Mouse (Mus musculus) midbrain, embryonic 13.5 days (tissue): Measurements from ENCODE around the gene Baz2a. TPM values are rescaled to one million over a fixed set of nuclear protein-coding genes. Genes with fewer than 3 reads are reported as not detected.

Source experiments
- ATAC-seq: fragments of 200-750 bp; cut with Nextera tagmentation; 2 replicates; pipeline ENCODE4 v1.8.0; 2017; ENCODE audit warnings: mild to moderate bottlenecking, moderate TSS enrichment, moderate library complexity
- H3K27ac ChIP-seq: fragments of 300-500 bp; sonication (generic); 2 replicates; pipeline ENCODE4 v1.5.1; 2015; ENCODE audit warnings: inconsistent platforms, mild to moderate bottlenecking, moderate library complexity
- H3K27me3 ChIP-seq: fragments of 300-500 bp; sonication (generic); 2 replicates; pipeline ENCODE4 v1.6.1; 2015; ENCODE audit warnings: mild to moderate bottlenecking, inconsistent platforms
- H3K36me3 ChIP-seq: fragments of 300-500 bp; sonication (generic); 2 replicates; pipeline ENCODE4 v1.6.1; 2015; ENCODE audit warnings: mild to moderate bottlenecking, inconsistent platforms
- H3K4me1 ChIP-seq: fragments of 300-500 bp; sonication (generic); replicated peaks from 2 replicates; pipeline ENCODE4 v1.6.1; 2015; ENCODE audit warnings: inconsistent platforms
- H3K4me2 ChIP-seq: fragments of 300-500 bp; sonication (generic); replicated peaks from 2 replicates; pipeline ENCODE4 v1.6.1; 2015; ENCODE audit warnings: moderate library complexity, mild to moderate bottlenecking, inconsistent platforms
- H3K4me3 ChIP-seq: fragments of 300-500 bp; sonication (generic); replicated peaks from 2 replicates; pipeline ENCODE4 v1.5.1; 2015; ENCODE audit warnings: mild to moderate bottlenecking, inconsistent platforms
- H3K9ac ChIP-seq: fragments of 300-500 bp; sonication (generic); replicated peaks from 2 replicates; pipeline ENCODE4 v1.6.1; 2015; ENCODE audit warnings: mild to moderate bottlenecking, inconsistent platforms
- H3K9me3 ChIP-seq: fragments of 300-500 bp; sonication (generic); 2 replicates; pipeline ENCODE4 v1.6.1; 2016; ENCODE audit warnings: mild to moderate bottlenecking, inconsistent platforms
- WGBS: fragments of 180-500 bp; shearing (Covaris S2); methylation state at CpG from one replicate; pipeline ENCODE4 v1.1.7; 2015; 5-methylcytosine and 5-hydroxymethylcytosine counted together
- polyA plus RNA-seq: library from polyadenylated mRNA; unstranded; fragments of >200 nt; fragmentation: Nextera tagmentation; extraction: Ambion mirVana; gene quantifications from 2 replicates; pipeline ENCODE4 v1.2.1, GENCODE M21; 2015

Baz2a gene
- polyA plus RNA-seq, 1 experiment from 2014 or later: 13.8 TPM

- peaks cover 58% of the 10 kb centered on the region for H3K4me1 ChIP-seq
- H3K9me3 ChIP-seq: no peaks in the 10 kb centered on the region
- no peak overlapping the region for H3K27ac ChIP-seq
- H3K4me3 ChIP-seq: peak overlapping the region; percentile 71; the same call in 1 of the 2 replicates
- H3K4me2 ChIP-seq: peak overlapping the region; percentile 92
- no peak overlapping the region for H3K9ac ChIP-seq
- 18% methylated on average over 9 of the region's 9 CpGs for WGBS
- no peak for ATAC-seq
- H3K36me3 ChIP-seq: peaks cover 8% of the 10 kb centered on the region
- no peaks in the 10 kb centered on the region for H3K27me3 ChIP-seq
Observed at GRCm38 (mm10) chr10:128095003-128095636, 3.7 kb downstream of the Baz2a start.

- ATAC-seq: no peak
- Histone ChIP-seq H3K4me1 (peaks cover 50% of the 10 kb centered on the region), H3K9ac (no peak overlapping the region), H3K27ac (0 out of 2 replicates have a peak overlapping the region, but pooled peaks have one; percentile 19), H3K4me2 (peak overlapping the region; percentile 76), H3K9me3 (no peaks in the 10 kb centered on the region), H3K4me3 (peak overlapping the region; percentile 99; the same call in 1 of the 2 replicates), H3K36me3 (no peaks in the 10 kb centered on the region), H3K27me3 (no peaks in the 10 kb centered on the region)
- 22% methylated on average over 4 of the region's 4 CpGs for WGBS
Observed at GRCm38 (mm10) chr10:128096313-128096692, 4.9 kb downstream of the Baz2a start.

- H3K4me1 ChIP-seq: peaks cover 43% of the 10 kb centered on the region
- no peaks in the 10 kb centered on the region for H3K27me3 ChIP-seq
- under 1% methylated on average over 79 of the region's 86 CpGs for WGBS
- H3K4me3 ChIP-seq: peak overlapping the region; percentile 99
- peak; percentile 81 for ATAC-seq
- H3K9me3 ChIP-seq: no peaks in the 10 kb centered on the region
- H3K27ac ChIP-seq: peak overlapping the region; percentile 84
- H3K4me2 ChIP-seq: peak overlapping the region; percentile 76
- H3K9ac ChIP-seq: peak overlapping the region; percentile 93
- H3K36me3 ChIP-seq: no peaks in the 10 kb centered on the region
Observed at GRCm38 (mm10) chr10:128096693-128097586, 5.6 kb downstream of the Baz2a start.

DNA sequence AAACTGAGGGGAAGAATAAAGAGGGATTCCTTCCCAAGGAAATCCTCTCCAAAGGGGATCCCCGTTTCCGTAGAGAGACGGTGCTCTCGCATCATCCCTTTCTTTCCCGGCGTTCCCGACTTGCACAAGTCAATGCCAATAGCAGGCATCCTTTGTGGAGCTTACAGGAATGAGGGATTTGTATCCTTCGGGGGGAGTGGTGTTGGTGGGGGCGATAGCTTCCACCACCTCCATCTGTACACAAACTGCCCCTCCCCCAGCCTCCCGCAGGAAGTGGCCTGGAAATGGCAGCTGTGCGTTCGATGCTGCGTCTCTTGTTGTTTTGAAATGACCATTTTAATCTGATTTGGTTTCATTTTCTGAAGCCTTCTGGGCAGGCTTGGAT lies 6.2 kb downstream of the Baz2a start:
- ATAC-seq: no peak

GRCm38 (mm10) chr10:128110103-128110761 lies 18.9 kb downstream of the Baz2a start:
- Histone ChIP-seq H3K4me1 (no peaks in the 10 kb centered on the region), H3K36me3 (peaks cover 55% of the 10 kb centered on the region), H3K4me3 (no peak overlapping the region), H3K9ac (no peak overlapping the region), H3K27me3 (no peaks in the 10 kb centered on the region), H3K9me3 (no peaks in the 10 kb centered on the region), H3K4me2 (no peak overlapping the region), H3K27ac (no peak overlapping the region)
- ATAC-seq: no peak
- 89% methylated on average over 4 of the region's 4 CpGs for WGBS

More for the DNA sequence above, 6.2 kb downstream of the Baz2a start:
- WGBS: 0% methylated on average over 13 of the region's 13 CpGs
- Histone ChIP-seq H3K4me2 (peak overlapping the region; percentile 76), H3K9me3 (no peaks in the 10 kb centered on the region), H3K27me3 (no peaks in the 10 kb centered on the region), H3K4me1 (peaks cover 39% of the 10 kb centered on the region), H3K36me3 (no peaks in the 10 kb centered on the region), H3K4me3 (peak overlapping the region; percentile 99), H3K27ac (peak overlapping the region; percentile 84), H3K9ac (peak overlapping the region; percentile 93)

DNA sequence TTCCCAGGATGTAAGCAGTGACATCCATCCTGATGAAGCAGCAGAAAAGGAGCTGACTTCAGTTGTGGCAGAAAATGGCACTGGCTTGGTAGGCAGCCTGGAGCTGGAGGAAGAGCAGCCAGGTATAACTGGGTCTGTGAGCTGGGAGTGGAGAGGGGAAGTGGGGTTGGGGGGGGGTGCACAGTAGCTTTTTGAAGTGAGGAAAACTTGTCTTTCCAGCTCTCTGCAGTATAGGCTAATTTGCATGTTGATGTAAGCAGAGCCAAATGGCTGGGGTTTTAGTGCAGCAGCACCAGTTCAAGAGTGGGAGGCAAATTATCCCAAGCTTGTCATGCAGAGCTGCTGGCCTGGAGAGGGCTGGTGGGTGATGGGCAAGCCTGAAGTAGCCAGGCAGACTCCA lies 19.9 kb downstream of the Baz2a start:
- no peak for ATAC-seq

DNA sequence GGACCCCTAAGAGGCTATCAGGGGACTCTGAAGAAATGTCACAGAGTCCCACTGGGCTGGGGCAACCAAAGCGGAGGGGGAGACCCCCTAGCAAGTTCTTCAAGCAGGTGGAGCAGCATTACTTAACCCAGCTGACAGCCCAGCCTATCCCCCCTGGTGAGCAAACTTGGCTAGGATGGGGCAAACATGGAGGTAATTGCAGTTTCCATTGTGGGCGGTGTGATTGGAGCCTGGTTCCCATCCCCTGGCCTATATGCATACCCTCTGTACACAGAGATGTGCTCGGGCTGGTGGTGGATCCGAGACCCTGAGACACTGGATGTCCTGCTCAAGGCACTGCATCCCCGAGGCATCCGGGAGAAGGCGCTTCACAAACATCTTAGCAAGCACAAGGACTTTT lies 32.5 kb downstream of the Baz2a start:
- Histone ChIP-seq H3K4me3 (no peak overlapping the region), H3K27me3 (no peaks in the 10 kb centered on the region), H3K9me3 (no peaks in the 10 kb centered on the region), H3K27ac (no peak overlapping the region), H3K4me1 (no peaks in the 10 kb centered on the region), H3K36me3 (peaks cover 98% of the 10 kb centered on the region), H3K4me2 (no peak overlapping the region), H3K9ac (0 out of 2 replicates have a peak overlapping the region, but pooled peaks have one; percentile 3)
- 94% methylated on average over 7 of the region's 7 CpGs for WGBS
- ATAC-seq: no peak

More for the DNA sequence above, 19.9 kb downstream of the Baz2a start:
- H3K9me3 ChIP-seq: no peaks in the 10 kb centered on the region
- H3K4me3 ChIP-seq: no peak overlapping the region
- H3K27ac ChIP-seq: no peak overlapping the region
- H3K36me3 ChIP-seq: peaks cover 65% of the 10 kb centered on the region
- no peaks in the 10 kb centered on the region for H3K4me1 ChIP-seq
- H3K27me3 ChIP-seq: no peaks in the 10 kb centered on the region
- no peak overlapping the region for H3K9ac ChIP-seq
- H3K4me2 ChIP-seq: no peak overlapping the region

DNA sequence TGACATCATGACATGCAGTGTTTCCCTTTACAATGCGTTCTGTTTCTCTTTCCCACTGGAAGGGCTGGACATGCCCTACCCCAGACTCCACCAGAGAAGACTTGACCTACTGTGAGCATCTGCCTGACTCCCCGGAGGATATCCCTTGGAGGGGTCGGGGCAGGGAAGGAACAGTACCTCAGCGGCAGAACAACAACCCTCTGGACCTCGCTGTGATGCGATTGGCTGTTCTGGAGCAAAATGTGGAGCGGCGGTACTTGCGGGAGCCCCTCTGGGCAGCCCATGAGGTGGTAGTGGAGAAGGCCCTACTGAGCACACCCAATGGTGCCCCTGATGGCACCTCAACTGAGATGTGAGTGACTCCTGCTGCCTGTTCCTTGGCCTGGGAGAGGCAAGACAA lies 33.5 kb downstream of the Baz2a start:
- Histone ChIP-seq H3K4me2 (no peak overlapping the region), H3K27me3 (no peaks in the 10 kb centered on the region), H3K9ac (no peak overlapping the region), H3K36me3 (peaks cover 95% of the 10 kb centered on the region), H3K4me3 (no peak overlapping the region), H3K9me3 (no peaks in the 10 kb centered on the region), H3K4me1 (no peaks in the 10 kb centered on the region), H3K27ac (no peak overlapping the region)
- 96% methylated on average over 9 of the region's 9 CpGs for WGBS
- no peak for ATAC-seq

- Histone ChIP-seq H3K27me3 (no peaks in the 10 kb centered on the region), H3K27ac (no peak overlapping the region), H3K4me3 (no peak overlapping the region), H3K36me3 (peaks cover 94% of the 10 kb centered on the region), H3K9ac (no peak overlapping the region), H3K9me3 (no peaks in the 10 kb centered on the region), H3K4me2 (no peak overlapping the region), H3K4me1 (no peaks in the 10 kb centered on the region)
- WGBS: 90% methylated on average over 14 of the region's 14 CpGs
- no peak for ATAC-seq
Observed at GRCm38 (mm10) chr10:128125951-128126350, 34.6 kb downstream of the Baz2a start.

DNA sequence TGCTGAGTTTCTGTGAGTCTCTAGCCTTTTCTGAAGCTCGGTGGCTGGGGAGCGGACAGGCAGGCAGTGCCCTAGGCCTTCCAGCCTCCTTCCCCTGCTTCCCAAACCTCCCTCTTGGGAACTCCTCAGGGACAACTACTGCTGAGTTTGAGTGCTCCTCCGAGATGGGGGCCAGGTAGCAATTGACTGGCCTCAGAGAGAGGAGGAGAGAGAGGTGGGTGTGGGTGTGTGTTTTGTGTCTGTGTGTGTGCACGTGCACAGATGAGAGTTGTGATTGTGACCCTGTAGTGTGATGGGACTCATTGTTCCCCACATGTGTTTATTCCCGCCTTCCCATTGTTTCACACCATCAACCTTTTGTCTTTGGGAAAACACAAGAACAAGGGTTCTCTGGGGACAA lies 36.1 kb downstream of the Baz2a start:
- Histone ChIP-seq H3K4me3 (no peak overlapping the region), H3K36me3 (peaks cover 87% of the 10 kb centered on the region), H3K4me1 (no peaks in the 10 kb centered on the region), H3K27me3 (no peaks in the 10 kb centered on the region), H3K27ac (no peak overlapping the region), H3K9me3 (no peaks in the 10 kb centered on the region), H3K4me2 (no peak overlapping the region), H3K9ac (no peak overlapping the region)
- 72% methylated on average over 5 of the region's 5 CpGs for WGBS
- no peak for ATAC-seq

DNA sequence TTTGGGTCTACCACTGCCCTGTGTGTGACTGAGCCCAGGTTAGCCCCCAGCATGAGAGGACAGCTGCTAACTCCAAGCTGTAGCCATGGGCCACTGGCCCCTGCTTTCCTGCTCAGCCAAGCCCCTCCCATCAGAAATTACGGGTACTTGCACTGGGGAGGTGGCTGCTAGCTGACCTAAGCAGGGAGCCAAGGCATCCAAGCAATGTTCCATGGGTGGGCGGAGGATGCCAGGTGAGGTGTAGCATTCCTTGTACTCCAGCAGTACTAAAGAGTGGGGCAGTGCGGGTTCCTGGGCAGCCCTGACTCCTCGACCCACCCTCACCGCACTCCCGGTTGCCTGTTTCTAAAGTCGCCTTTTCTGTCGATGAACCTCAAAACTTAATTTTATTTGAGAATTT lies 36.8 kb downstream of the Baz2a start:
- no peak overlapping the region for H3K9ac ChIP-seq
- no peaks in the 10 kb centered on the region for H3K27me3 ChIP-seq
- 91% methylated on average over 8 of the region's 8 CpGs for WGBS
- H3K36me3 ChIP-seq: peaks cover 80% of the 10 kb centered on the region
- no peak overlapping the region for H3K4me2 ChIP-seq
- H3K4me3 ChIP-seq: no peak overlapping the region
- H3K4me1 ChIP-seq: no peaks in the 10 kb centered on the region
- no peaks in the 10 kb centered on the region for H3K9me3 ChIP-seq
- H3K27ac ChIP-seq: no peak overlapping the region
- ATAC-seq: no peak

DNA sequence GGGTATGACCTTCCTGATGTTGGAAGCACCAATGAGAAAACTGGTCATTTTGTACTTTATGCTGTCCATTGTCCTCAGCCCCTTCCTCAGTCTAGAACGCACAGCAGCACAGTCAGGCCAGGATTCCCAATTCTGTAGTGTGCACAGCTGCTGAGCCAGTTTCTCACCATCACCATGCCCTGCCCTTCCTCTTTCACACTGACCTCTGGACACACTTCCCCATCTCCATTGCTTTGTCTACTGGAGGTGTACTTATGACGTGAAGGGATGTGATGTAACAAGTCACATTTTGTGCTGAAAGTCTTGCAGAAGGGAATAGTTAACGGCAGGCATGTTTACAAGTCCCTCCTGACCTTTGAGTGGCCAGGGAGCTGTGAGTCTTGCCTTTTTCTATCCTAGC lies 39.9 kb downstream of the Baz2a start:
- Histone ChIP-seq H3K27me3 (no peaks in the 10 kb centered on the region), H3K4me1 (no peaks in the 10 kb centered on the region), H3K4me3 (no peak overlapping the region), H3K9ac (no peak overlapping the region), H3K4me2 (no peak overlapping the region), H3K27ac (no peak overlapping the region), H3K36me3 (peaks cover 49% of the 10 kb centered on the region), H3K9me3 (no peaks in the 10 kb centered on the region)
- WGBS: 88% methylated on average over 3 of the region's 3 CpGs
- no peak for ATAC-seq
